Mouse (Mus musculus) Muller cell, postnatal 12 days (primary cell): Measurements from ENCODE around the gene Ube2e3.
A peak's percentile ranks its signal among the peaks of the same experiment; 100 is the strongest.

Source experiments
- DNase-seq: peaks from one replicate; pipeline ENCODE4 v3.0.0-alpha.2; 2015; ENCODE audit errors: inconsistent ontology term

The Ube2e3 gene

DNA sequence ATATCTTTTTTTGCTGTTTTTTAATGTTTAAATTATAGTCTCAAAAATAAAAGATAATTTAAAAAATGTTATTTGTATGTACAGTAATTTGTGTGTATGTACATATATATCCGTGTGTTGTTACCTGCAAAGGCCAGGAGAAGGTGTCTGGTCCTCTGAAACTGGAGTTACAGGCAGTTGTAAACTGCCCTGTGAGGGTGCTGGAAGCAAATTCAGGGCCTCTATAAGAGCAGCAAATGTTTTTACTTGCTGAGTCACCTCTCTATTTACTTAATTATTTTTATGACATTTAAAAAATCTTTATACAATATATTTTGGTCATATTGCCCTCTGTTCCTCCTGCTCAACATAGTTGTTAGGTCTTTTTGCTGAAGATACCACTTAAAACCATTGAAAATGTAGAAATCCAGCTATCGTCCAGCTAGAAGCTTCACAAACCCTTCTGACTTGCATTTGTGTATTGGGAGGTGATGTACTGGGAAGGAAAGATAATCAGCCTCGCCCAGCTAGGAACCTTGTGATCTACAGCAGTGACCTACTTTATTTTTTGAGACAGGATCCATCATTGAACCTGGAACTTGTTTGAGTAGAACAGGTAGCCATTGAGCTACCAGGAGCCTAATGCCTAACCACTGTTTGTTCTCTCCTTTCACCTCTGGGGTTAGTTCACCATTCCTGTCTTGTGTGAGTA, 15.0 kb downstream of the Ube2e3 start:
- DNase-seq, result no peak

DNA sequence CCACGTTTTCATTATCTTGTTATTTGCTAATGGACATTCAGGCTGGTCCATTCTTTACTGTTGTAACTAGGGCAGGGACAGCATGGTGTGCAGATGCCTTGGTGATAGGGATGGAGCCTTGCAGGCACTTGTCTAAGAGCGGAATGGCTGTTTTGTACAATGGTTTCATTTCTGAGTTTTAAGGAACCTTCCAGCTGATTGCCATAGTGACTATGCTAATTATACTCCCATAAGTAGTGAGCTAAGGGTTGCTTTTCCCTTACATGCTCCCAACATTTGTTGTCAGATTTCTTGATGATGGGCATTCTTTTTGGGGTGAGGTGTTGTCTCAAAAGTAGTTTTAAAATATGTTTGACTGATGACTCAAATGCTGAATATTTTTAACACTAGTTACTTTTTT, 18.5 kb downstream of the Ube2e3 start:
- DNase-seq, result no peak

DNA sequence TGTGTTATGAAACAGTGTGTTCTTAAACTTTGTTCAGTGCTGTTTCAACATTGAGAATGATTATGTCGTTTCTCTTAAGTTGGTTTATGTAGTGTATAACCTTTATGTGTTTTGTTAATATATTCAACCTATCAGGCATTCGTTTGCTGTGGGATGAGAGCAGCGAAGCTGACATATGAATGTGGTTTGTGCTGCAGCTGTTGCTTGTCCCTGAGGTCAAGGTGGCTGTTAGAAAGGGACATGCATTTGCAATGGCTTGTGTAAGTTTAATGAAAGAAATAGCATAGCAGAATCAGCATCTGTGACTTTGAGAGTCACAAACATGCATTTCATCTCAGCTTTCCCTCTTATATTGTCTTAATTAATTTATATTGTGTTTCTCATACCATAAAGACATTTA, 20.3 kb downstream of the Ube2e3 start:
- DNase-seq, result no peak

DNA sequence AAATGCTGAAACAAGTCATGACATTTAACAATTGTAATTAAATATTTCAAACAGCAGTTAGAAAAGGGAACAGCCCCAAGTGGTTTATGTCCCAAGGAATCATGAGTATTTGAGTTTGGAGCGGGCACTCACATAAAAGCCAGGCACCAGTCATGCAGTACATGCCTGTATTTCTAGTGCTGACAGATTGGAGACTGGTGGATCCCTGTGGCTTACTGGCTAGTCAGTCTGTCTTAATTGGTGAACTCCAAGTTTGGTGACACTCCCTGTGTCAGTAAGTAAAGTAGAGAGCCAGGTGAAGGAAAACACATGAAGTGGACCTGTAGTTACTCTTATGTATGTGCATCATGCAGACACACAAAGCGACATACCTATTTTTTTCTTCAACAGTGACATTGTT, 27.3 kb downstream of the Ube2e3 start:
- no peak for DNase-seq

DNA sequence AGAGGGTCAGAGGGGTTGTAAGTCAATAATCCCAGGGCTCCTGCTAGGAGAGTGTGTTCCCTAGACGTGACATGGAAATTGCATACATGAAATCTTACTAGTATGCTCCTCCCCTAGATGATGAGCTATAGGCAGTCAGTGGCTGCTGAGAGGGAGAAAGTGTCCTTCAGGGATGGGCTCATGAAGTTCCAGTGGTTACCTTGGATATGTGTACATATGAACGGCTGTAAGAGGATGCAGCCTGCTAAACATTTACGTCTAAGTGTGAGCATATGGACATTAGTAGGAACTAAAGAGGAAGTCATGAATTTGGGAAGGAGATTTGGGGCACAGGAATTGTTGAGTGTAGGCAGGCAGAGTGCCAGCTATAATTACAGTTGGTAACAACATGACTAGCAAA, 38.0 kb downstream of the Ube2e3 start:
- no peak for DNase-seq

DNA sequence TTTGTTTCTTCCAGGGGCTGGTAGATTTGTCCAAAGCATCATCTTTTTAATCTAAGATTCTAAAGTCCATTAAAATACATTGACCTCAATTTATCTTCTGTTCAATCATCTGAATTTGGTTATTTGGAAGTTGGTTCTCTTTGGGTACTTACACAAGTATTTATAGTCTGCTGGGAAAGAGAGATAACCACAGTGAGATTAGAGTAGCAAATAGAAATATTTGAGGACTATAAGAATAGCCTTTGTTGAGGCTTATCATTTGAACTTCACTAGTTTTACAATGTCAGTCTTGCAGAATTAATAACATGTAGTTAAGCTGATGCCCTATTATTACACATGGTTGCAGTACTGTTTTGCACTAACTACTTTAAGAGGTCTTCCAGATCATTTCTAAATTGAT, 43.6 kb downstream of the Ube2e3 start:
- no peak for DNase-seq

DNA sequence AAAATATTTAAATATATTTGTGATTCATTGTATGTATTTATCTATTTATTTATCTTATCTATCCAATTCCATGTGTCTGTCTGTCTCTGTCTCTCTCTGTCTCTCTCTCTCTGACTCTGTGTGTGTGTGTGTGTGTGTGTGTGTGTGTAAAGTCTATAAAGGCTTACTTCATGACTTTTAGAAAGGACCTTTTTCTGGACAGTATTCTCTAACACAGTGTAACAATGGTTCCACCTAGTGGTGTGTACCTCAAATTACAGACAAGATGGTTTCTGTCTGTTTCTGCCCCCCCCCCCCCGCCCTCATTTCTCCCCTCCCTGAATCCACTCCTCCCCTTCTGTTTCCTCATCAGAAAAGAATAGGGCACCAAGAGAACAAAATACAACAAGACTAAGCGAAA, 46.9 kb downstream of the Ube2e3 start:
- no peak for DNase-seq

DNA sequence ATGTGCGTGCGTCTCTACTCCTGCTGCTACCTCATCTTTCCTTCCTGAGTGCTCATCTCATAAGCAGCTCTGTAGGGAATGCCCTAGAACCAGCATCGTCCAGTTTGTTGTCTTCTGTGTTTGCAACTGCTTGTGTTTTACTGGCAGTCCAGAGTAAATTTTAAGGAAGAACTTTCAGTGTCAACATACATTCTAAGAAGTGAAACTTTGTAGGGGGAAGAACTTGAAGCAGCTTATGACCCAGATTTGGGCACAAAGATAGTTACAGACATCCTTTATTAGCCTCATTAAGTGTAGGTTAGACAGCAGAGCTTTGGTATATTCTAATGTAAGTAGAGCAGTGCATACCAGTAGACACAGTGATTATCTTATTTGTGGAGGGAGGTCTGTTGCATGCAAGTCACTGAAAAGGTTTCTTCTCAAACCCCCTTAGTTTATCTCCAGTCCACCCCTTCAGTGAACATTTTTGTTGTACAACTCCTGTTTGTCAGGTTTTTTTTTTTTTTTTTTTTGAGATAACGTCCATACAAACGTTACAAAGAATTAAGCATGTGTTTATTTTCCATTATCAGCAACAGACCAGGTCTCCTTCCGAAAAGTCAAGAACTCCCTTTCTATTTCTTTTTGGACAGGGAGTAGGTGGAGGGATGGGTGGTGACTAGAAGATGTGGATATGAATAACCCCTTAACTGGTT, 55.2 kb downstream of the Ube2e3 start:
- no peak for DNase-seq

DNA sequence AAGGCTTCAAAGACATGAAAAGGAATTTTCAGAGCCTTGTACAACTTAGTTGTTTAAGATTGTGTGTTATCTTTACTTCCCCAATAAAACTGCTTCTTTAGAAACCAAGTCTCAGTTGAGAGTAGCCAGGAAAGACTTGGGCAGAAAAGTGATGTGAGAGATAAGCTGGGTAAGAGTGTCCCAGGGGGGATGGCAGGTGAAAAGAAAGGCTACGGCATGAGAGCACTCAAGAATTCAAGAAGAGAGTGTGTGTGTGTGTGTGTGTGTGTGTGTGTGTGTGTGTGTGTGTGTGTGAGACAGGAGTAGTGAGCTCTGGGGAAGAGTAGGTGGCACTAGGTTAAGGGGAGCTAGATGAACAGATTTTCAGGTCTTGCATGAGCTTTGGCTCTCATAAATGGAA, 57.9 kb downstream of the Ube2e3 start:
- DNase-seq, result no peak

DNA sequence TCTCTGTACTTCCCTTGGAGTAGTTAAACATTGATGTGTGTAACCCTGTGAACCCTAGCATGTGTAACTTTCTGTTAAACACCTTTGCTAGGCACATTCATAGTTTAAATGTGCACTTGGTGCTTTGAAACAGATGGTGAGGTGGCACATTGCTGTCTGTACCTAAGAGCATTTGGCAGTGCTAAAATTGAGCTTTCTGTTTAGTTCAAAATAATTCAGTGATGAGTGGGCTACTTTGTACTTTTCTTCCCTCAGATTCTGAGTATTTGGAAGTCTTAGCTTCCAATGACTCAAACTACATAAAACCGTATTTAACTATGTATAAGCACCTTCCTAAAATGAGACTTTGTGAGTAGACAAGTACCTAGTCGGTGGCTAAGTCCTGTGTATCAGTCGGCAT, 59.7 kb downstream of the Ube2e3 start:
- DNase-seq, result peak; percentile 8

DNA sequence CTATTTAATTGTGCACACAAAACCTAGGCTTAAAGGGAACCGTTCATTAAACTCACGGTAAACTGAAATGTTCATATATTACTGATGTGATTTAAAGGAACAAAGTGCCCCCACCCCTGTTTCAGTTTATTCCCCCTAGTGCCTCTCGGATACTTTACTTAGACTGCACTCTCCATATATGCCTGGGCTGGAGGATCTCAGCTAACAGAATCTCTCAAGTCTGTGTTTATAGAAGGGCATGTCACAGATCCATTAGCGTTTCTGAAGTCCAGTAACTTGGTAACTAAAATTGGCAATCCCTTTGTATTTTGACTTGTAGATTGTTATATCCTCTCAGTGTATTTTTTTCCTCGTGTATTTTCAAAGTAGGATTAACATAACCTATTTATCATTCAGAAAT, 60.2 kb downstream of the Ube2e3 start:
- DNase-seq, result no peak

DNA sequence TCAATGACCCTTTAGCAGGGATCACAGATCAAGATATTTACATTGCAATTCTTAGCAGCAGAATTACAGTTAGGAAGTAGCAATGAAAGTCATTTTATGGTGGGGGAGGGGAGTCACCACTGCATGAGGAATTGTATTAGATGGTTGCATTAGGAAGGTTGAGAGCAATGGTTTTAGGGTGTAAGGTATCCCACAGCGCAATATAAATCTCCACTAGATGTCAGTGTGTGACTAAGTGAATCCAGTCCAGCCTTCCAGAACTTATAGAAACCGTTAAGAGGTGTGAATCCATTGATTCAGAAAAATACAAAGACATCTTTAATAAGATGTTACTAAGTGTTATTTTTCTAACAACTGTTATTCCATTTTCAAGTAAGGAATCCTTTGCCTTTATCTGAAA, 63.4 kb downstream of the Ube2e3 start:
- DNase-seq, result no peak

DNA sequence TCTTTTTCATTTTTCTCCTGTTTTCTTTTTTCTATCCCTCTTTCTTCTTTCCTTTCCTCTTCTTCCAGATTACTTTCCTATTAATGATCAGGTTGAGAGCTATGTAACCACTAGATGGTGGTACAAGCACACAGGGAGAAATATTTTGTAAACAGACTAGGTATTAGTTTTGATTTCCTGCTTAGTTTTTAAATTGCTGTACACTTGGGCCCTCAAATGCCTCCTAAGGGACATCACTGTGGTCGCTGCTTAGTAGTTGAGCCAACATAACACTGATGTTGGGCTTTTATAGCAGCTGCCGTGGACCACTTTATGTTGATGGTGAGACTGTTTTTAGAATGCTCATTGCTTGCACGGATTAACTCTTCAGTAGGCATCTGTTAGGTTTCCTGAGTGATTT, 91.5 kb downstream of the Ube2e3 start:
- peak; percentile 24 for DNase-seq

DNA sequence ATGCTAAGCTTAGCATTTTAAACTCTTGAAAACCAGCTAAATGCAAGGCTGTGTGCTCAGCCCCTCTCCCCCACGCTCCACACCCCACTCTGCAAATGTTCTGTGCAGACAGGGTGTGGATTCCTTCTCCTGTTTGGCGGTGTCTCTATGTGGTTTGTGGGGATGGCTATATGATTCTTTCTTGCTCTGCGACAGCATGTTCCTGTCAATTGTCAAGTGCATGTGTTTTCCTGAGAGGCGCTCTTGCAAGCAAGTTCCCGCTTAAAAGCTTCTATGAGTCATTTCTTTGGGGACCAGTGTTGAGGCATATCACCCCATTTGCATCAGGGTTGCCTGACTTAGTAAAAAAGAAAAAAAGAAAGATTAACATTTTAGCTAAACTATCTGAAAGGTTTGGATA, 92.4 kb downstream of the Ube2e3 start:
- no peak for DNase-seq

DNA sequence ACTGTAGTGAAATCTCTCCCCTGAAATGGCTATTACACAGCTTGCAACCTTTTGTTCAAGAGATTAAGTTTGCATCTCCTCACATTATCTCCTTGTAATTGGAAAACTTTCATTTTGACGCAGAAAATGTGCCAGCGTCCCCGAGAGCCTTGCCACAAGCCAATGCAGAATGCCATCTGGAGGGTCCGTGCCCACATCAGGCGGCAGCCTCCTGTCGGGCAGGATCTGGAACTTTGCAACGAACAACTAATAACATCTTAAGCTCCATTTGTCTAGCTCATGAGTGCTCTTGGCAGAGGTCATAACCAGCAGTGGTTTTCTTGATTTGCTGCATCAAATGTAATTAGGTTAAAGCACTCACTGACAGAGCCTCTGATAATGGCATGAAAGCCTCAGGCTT, 93.1 kb downstream of the Ube2e3 start:
- DNase-seq, result peak; percentile 72

DNA sequence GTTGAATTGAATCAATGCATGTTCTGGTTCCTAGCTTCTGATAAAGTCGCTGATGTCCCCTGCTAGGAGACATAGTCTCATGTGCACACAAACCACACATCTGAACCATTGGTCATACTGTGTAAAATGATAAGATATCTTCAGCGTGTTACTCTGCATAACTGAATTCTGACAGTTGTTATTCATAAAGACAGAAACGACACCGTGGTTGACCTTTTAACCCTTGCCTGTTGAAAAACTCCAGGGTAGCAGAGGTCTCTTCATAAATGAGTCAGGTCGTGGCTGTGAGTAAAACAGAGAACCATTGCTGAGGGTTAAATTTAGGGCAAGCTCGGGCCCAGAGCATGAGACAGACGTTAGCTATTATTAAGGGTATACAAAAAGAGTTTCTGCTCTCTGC, 93.7 kb downstream of the Ube2e3 start:
- DNase-seq, result peak; percentile 63

DNA sequence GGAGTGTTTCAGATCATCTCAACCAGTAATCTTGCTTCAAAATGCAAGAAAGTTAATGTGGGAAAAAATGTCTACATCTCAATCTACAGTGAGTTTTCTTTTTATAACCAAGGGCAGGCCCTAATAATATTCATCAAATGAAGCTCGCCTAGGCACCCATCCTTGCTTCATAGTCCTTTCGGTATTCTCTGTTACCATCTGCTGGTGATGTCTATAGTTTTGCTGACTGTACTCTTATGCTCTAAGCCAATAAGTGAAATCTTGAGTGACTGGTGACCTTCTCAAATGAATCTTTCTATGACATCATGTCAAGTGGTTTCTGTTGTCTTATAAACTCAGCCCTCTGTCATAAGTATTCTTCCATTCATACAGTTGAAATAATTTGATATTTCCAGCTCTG, 97.1 kb downstream of the Ube2e3 start:
- DNase-seq, result no peak

DNA sequence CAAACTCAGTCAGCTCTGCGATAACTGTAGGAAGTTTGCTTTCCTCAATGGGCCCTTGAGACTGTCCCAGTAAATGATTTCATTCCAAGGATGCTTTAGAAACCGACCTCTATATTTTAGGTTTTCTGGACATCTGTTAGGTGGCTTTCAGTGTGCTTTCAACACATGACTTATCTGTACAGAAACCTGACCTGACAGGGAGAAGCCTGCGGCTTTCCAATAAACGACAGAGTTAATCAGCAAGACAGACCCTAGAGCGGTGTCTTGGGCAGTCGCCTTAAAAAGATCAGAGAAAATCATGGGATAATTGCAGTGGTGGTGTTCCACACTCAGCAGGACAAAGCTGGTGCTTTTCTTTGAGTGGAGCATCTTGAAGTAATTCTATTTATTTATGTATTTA, 97.5 kb downstream of the Ube2e3 start:
- no peak for DNase-seq

DNA sequence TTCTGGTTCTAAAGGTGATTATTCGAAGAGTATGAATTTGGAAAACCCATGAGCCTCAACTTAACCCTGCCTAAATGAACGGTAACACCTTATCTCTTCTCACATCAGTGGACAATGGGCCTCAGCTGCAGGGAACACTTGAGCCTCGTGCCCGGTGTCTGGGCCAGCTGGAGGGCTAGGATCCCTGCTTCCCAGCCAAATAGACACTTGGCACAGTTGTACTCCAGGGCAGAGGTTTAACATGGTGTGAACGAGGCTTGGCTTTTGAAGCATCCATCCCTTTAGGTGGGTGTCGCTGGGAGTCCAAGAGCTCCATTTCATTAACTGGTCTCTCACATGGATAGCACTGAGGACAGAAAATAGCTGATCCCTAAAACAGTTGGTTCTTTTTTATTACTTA, 102.2 kb downstream of the Ube2e3 start:
- no peak for DNase-seq
